In genomic region chr7:49426060-49426459, GRCm38 (mm10) we compare ENCODE assay signal across 9 mouse cellular contexts.
DNase-seq lines count a peak whose midpoint lies in the region; ATAC-seq and TF ChIP-seq lines count a peak whose summit lies in the region.
"Had no signal": no experiment of that assay in that cellular context is flagged by ENCODE, and none has a peak within 500 bp of the region (broad histone marks: within the 10 kb centered on the region; RNA-seq: fewer than 3 reads in every experiment).

No protein-coding gene starts in this region.

- WGBS in liver, embryonic 12.5 days (ENCODE audit: insufficient replicate concordance): 24% methylated on average over 4 of the region's 4 CpGs
- WGBS in bone marrow, adult 2 months: 33% methylated on average over 4 of the region's 4 CpGs
- WGBS in forebrain, embryonic 15.5 days: 40% methylated on average over 4 of the region's 4 CpGs

- ATAC-seq in liver, embryonic 12.5 days: no peak
- peak; percentile 46 for ATAC-seq in forebrain, embryonic 15.5 days (replicated peaks)

- no peak overlapping the region for H3K9ac ChIP-seq in liver, embryonic 12.5 days
- H3K9ac ChIP-seq in forebrain, embryonic 15.5 days (replicated peaks): no peak overlapping the region
- H3K9ac ChIP-seq: heart, embryonic 13.5 days had no signal

- no peaks in the 10 kb centered on the region for H3K4me1 ChIP-seq in liver, embryonic 12.5 days
- H3K4me1 ChIP-seq in bone marrow, adult 2 months (ENCODE audit: control insufficient read depth, insufficient read depth, low read length): no peaks in the 10 kb centered on the region; the same call in 1 of the 2 replicates
- H3K4me1 ChIP-seq in forebrain, embryonic 15.5 days: no peaks in the 10 kb centered on the region

- no peak overlapping the region for H3K4me2 ChIP-seq in liver, embryonic 12.5 days
- H3K4me2 ChIP-seq in forebrain, embryonic 15.5 days (replicated peaks): no peak overlapping the region
- H3K4me2 ChIP-seq: heart, embryonic 13.5 days had no signal

- H3K27ac ChIP-seq in liver, embryonic 12.5 days: no peak overlapping the region
- H3K27ac ChIP-seq in bone marrow, adult 2 months (ENCODE audit: control insufficient read depth, insufficient read depth, low read depth, low read length, poor library complexity): no peak overlapping the region
- H3K27ac ChIP-seq in forebrain, embryonic 15.5 days (replicated peaks): 0 out of 2 replicates have a peak overlapping the region, but pooled peaks have one; percentile 12
- H3K27ac ChIP-seq: heart, embryonic 13.5 days had no signal

- peak; percentile 63 for TF ChIP-seq CTCF in bone marrow, adult 2 months (IDR thresholded peaks at IDR 0.05; ENCODE audit: control insufficient read depth, insufficient read depth, low read length)

- no peak for TF ChIP-seq POLR2A in bone marrow, adult 2 months (IDR thresholded peaks at IDR 0.05; ENCODE audit: borderline replicate concordance, control insufficient read depth, low read depth, low read length)

- H3K27me3 ChIP-seq in liver, embryonic 12.5 days (replicated peaks): no peaks in the 10 kb centered on the region; the same call in 1 of the 2 replicates
- no peaks in the 10 kb centered on the region for H3K27me3 ChIP-seq in forebrain, embryonic 15.5 days
- H3K27me3 ChIP-seq: heart, embryonic 13.5 days had no signal

- H3K4me3 ChIP-seq in liver, embryonic 12.5 days: no peak overlapping the region
- H3K4me3 ChIP-seq in bone marrow, adult 2 months (replicated peaks; ENCODE audit: control insufficient read depth, low read depth, low read length): no peak overlapping the region
- no peak overlapping the region for H3K4me3 ChIP-seq in forebrain, embryonic 15.5 days
- H3K4me3 ChIP-seq: heart, embryonic 13.5 days had no signal

- H3K9me3 ChIP-seq in liver, embryonic 12.5 days (replicated peaks): no peaks in the 10 kb centered on the region
- H3K9me3 ChIP-seq in forebrain, embryonic 15.5 days: no peaks in the 10 kb centered on the region
- H3K9me3 ChIP-seq: heart, embryonic 13.5 days had no signal

- no peaks in the 10 kb centered on the region for H3K36me3 ChIP-seq in liver, embryonic 12.5 days
- H3K36me3 ChIP-seq in forebrain, embryonic 15.5 days: no peaks in the 10 kb centered on the region

- peak; percentile 29 for DNase-seq in cerebellum, adult 11 months
- DNase-seq in cerebellum, adult 9-11 months: no peak
- peak; percentile 27 for DNase-seq in liver
- DNase-seq in lung, postnatal 14 days: peak; percentile 71
- peak; percentile 15 to 58 for DNase-seq in thymus, postnatal 10 days (ENCODE audit: low spot score in 2 of 2)
